Mouse (Mus musculus): ENCODE data around the gene Adamts16.

Gene Adamts16

DNA sequence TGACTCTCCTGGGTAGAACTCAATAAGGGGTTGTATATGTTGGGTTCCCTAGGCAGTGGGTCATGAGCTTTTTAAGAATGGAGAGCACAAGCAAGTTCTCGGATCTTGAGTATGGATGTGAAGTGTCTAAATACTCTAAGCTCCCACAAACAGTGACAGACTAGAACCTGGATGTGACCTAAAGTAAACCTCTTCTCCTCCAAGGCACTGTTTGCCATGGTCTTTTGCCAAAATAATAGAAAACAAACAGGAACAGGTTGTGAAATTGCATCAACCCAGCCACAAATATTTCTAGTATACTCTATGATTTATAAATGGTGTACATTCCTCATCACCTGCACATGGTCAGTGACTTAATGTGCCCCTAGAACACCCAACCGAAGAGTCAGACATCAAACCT lies 79.0 kb downstream of the Adamts16 start:
- DNase-seq (ENCODE audit: low spot score), result no peak

GRCm38 (mm10) chr13:70761312-70761711 lies 80.3 kb downstream of the Adamts16 start:
- no peak for DNase-seq (ENCODE audit: low spot score)

GRCm38 (mm10) chr13:70760186-70760585 lies 81.4 kb downstream of the Adamts16 start:
- no peak for DNase-seq (ENCODE audit: low spot score)

GRCm38 (mm10) chr13:70746294-70747008 lies 95.2 kb downstream of the Adamts16 start:
- no peak for DNase-seq (ENCODE audit: low spot score)

DNA sequence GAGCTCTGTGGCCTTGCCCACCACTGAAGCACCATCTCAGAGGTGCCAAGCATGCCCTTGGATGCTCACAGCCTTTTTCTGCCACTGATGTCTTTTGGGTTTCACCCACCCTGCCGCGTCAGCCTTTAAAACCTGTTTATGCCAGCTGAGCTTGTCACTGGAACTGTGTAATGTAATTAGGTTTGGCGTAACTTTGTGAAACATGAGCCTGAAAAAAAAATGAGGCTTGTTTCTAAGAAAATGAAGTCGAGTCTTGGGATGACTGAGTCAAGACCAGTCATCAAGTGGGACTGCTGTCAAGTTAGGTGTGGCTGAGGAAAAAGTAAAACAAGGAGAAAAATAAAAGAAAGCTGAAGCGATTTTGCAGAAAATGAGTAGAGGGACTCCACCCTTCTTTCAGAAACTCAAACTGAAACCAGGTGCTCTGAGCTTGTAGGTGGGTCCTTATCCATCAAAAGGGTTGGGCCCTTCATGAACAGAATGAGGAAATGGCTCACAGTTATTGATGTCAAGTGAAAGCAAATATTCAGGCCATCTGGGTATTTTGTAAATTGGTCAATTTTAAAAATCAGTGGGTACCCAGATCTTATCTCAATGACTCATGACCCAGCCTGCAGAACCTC lies 97.1 kb downstream of the Adamts16 start:
- no peak for DNase-seq (ENCODE audit: low spot score)

- DNase-seq (ENCODE audit: low spot score), result no peak
Measured at GRCm38 (mm10) chr13:70742693-70743092, 98.9 kb downstream of the Adamts16 start.

GRCm38 (mm10) chr13:70740281-70741240 lies 101.0 kb downstream of the Adamts16 start:
- DNase-seq (ENCODE audit: low spot score), result no peak

- no peak for DNase-seq (ENCODE audit: low spot score)
Measured at GRCm38 (mm10) chr13:70738781-70739180, 102.8 kb downstream of the Adamts16 start.

DNA sequence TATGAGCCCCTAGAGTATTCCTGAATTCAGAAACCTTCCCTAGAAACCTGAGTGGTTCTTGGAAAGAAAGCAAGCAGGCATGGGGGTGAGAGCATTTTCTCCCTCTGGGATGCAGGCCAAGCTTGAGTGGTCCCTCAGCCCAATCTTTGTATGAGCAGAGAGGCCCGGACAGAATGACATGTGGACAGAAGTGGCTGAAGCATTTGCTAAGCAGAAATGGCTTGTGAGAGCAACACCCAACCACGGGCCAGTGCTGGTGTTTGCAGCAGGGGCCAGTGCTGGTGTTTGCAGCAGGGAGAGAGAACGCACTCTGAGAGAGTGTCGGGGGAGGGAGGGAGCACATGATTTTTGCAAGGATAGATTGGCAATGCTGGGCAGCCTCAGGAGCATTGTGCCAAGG lies 105.2 kb downstream of the Adamts16 start:
- DNase-seq (ENCODE audit: low spot score), result no peak

DNA sequence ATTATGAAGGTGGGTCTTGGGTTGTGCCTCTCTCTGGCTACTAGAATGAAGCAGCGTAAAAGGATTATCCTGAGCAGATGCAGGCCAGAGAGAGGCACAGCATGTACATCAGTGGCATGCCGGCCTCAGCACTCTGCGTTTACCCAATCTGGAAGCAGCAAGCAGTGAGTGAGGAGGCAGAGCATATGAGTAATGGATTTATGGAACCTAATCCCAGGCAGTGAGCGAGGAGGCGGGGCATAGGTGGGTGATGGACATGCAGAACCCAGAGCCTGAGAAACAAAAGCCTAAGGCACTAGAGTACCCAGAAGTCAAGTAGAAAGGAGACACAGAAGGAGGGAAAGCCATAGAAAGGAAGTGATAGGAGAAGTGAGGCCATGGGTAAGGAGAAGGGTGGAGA lies 107.0 kb downstream of the Adamts16 start:
- no peak for DNase-seq (ENCODE audit: low spot score)

- DNase-seq (ENCODE audit: low spot score), result no peak
Measured at GRCm38 (mm10) chr13:70733911-70734310, 107.7 kb downstream of the Adamts16 start.

- DNase-seq (ENCODE audit: low spot score), result no peak
Measured at GRCm38 (mm10) chr13:70733206-70733605, 108.4 kb downstream of the Adamts16 start.

- no peak for DNase-seq (ENCODE audit: low spot score)
Measured at GRCm38 (mm10) chr13:70732781-70733180, 108.8 kb downstream of the Adamts16 start.

DNA sequence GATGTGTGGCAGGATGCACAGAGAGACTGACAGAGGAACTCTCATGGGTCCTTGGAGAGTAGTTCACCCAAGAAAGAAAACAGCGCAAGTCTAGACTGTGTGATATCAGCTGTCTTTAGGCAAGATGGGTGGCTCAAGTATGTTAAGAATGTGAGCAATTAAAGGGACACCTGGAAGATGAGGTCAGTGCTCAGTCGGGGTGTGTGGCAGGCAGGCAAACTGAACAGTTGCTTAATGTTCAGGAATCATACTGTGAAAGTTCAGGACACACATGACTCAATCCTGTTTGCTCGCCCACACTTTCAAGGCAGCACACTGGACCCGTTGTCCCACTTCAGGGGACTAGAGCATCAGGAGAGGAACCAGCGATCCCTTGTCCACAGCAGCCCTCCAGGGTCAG lies 110.3 kb downstream of the Adamts16 start:
- no peak for DNase-seq (ENCODE audit: low spot score)

DNA sequence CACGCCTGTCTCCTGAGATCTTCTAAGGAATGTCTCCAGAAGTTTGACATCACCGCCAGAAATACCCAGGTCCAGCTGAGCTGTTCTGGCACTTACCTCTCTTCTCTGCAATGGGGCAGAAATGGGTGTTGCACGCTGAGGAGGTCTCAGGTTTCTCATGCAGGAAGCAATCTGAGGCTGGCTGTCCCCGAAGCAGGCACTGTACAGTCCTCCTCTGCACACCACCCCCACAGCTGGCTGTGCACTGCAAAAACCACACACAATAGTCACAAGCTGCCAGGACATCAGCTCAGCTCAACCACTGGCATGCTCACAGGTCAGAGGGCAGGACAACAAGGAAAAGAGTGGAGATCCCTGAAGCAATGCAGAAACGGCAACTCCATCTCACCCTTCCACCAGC lies 111.6 kb downstream of the Adamts16 start:
- DNase-seq (ENCODE audit: low spot score), result no peak

DNA sequence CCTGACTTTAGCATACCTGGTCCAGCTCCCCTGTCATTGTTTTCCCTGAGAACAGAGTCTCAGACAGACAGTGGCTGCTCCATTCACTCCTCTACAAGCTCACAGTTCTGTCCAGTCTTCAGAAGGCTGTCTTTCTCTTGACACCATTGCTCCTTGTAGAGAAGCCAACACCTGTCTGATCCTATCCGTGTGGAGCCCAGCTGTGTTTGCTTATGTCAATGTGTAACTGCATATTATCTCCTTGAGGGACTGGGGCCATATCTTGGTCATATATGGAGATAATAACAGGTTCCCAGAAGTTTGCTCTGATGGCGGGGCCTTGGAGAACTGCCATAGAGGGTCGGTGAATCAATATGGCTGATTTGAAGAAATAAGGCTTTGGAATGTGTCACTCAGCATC lies 115.4 kb downstream of the Adamts16 start:
- DNase-seq (ENCODE audit: low spot score), result no peak

DNA sequence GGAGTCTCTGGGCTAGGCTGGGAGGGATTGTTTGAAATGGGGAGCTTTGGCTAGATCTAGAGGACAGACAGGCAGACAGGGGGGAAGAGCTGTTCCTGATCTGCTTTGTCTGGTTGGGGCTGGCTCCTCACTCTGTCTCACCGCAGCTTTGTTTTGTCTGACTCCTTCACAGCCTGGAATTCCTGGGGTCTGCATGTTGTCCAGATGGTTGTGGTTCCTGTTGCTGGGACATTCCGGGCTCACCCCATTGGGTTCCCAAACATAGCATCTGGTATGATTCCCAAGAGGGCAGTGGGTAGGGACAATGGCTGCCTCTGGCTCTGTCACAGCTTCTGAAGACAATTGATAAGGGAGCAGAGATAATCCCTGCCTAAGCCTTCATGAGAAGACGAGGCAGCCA lies 117.0 kb downstream of the Adamts16 start:
- DNase-seq (ENCODE audit: low spot score), result no peak

DNA sequence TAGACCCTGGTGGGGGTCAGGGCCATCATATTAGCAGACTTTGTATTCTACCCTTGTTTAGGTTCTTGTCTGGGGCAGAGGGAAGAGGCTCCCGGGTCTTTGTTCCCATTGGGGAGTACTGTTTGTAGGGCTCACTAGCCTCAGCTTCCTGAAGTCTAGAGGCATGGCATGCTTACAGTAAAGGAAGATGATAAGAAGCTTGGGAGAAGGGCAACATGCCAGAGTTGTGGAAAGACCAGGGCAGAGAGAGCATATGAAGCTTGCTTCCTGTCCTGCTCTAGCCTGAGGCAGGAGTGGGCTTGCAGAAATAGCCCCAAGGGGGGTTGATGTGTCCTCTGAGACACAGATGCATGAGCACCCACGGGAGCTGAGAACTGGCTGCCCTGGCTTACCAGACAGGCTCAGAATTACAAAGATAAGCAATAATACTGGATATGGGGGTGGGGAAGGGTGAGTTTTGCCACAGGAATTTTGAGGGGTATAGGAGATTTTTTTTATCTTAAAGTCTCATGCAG lies 117.4 kb downstream of the Adamts16 start:
- no peak for DNase-seq (ENCODE audit: low spot score)

DNA sequence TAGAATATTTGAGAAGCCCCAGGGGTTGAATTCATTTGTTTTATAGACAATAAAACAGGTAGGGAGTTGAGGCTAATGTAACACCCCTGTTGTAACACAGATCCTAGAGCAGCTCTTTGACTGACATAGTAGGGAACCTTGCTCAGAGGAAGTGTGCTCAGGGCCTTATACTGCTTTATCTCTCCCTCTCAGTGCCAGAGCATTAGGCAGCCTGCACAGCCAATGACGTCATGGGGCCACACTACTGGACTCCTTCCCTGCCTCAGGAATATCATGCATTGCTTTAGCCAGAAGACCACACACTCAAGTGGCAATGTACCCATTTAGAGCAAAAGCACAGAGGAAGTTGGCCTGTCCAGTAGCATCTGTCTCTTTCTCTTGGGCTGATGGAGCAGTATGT lies 121.6 kb downstream of the Adamts16 start:
- no peak for DNase-seq (ENCODE audit: low spot score)

- no peak for DNase-seq (ENCODE audit: low spot score)
Measured at GRCm38 (mm10) chr13:70718814-70719213, 122.8 kb downstream of the Adamts16 start.

DNA sequence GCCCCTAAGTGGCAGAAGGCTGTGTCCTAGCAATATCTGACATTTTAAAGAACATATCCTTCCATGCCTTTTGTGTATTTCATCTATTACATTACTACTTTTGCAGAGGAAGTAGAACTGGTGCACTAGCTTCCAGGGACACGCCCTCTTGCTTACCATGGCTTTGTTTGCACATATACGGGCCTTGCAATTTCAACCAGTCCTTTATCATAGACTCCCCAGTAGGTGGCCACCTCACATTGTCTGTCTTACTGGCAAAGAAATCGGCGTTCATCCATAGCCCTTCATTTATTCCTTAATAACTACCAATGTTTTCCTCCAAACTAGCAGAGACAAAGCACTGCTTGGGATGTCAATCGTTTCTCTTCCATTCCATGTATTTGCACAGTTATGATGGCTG lies 125.6 kb downstream of the Adamts16 start:
- no peak for DNase-seq (ENCODE audit: low spot score)

DNA sequence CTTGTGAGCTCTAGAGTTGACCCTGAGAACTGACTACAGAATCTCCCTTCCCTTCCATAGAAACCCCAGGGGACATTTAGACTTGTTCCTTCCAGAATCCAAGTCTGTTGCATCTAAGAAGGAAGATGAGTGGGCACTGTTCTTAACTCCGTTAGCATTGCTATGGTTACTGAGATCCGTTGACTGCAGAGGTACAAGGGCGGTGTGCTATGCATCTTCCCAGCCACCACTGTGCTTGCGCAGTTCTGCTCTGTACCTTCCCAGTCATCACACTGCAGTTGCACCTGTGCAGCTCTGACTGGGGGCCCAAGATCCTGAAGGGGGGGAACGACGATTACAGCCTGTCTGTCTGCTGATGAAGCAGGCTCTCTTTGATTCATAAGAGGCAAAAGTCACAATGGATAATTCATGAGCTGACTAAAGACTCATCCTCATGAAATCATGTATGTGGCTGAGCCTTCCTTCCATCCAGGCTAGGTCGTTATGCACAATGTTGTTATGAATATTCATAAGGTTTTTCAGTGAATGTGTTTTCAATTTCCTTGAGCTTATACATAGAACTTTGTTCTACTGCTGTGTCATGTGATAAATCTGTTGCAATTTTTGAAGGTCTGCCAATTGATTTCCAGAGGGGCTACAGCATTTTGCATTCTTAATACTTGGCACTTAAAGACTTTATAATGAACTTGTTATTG lies 127.4 kb downstream of the Adamts16 start:
- DNase-seq (ENCODE audit: low spot score), result no peak

Data from retina, embryonic 14.5 days (tissue).